Mouse (Mus musculus): ENCODE results near the gene Hccs. TPM values are rescaled to one million over a fixed set of nuclear protein-coding genes. Genes with fewer than 3 reads are reported as not detected.
"Not testable (repeated sequence)": the region's sequence is repeated elsewhere in the genome, so short reads cannot be mapped to it uniquely, and the experiment has no call there.

Gene Hccs
- polyA plus RNA-seq (2015; fragmentation: Nextera tagmentation; extraction: Ambion mirVana): 39.9 and 41.7 TPM in 2 replicates

- Histone ChIP-seq H3K9ac (replicated peaks) (peak within 1 kb of the TSS; percentile 60), H3K27ac (replicated peaks) (peak within 1 kb of the TSS; percentile 85), H3K36me3 (peaks cover 5% of the 10 kb centered on the region; the same call in 1 of the 2 replicates), H3K4me2 (replicated peaks) (peak within 1 kb of the TSS; percentile 48), H3K27me3 (no peaks in the 10 kb centered on the region), H3K4me1 (peaks cover 12% of the 10 kb centered on the region), H3K9me3 (no peaks in the 10 kb centered on the region), H3K4me3 (peak within 1 kb of the TSS; percentile 54)
- ATAC-seq (replicated peaks): peak; percentile 100
- 27% methylated on average over 93 of the region's 97 CpGs for WGBS
Measured at GRCm38 (mm10) chrX:169319945-169320667, at the start of gene Hccs. TSS of gene Hccs (minus strand) at chrX:169320372.

DNA sequence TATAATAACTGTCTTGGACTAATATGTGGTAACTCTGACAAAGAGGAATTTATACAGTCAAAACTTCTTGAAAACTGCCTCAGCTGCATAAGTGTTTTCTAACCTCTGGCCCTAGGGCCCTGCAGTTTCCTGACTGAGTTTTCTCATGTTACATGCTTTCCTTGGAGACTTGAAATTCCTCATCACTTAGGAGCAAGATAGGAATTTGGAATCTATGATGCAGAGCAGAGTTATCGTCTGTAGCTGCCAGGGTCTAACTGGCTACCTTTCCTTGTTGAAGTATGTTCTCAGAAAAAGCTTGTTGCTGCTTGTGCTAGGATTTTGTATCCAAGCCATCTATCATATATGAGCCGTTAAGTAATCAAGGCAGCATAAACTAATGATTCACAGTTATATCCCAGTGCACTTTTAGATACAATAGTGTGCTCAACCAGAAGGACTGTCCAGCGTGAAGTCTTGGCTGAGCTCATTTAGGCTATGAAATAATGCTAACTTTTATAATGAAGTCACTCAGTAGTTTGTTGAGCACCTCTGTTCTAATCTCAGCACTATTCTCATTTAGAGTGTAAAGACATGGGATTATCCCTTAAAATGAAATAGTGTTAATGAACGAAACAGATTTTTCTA is 37.1 kb upstream of the Hccs start:
- no peak overlapping the region for H3K4me3 ChIP-seq
- no peaks in the 10 kb centered on the region for H3K9me3 ChIP-seq
- no peaks in the 10 kb centered on the region for H3K4me1 ChIP-seq
- no peak overlapping the region for H3K27ac ChIP-seq (replicated peaks)
- no peaks in the 10 kb centered on the region for H3K36me3 ChIP-seq
- H3K4me2 ChIP-seq (replicated peaks): no peak overlapping the region
- H3K9ac ChIP-seq (replicated peaks): no peak overlapping the region
- no peaks in the 10 kb centered on the region for H3K27me3 ChIP-seq
- 82% methylated on average over 4 of the region's 4 CpGs for WGBS
- no peak for ATAC-seq (replicated peaks)

DNA sequence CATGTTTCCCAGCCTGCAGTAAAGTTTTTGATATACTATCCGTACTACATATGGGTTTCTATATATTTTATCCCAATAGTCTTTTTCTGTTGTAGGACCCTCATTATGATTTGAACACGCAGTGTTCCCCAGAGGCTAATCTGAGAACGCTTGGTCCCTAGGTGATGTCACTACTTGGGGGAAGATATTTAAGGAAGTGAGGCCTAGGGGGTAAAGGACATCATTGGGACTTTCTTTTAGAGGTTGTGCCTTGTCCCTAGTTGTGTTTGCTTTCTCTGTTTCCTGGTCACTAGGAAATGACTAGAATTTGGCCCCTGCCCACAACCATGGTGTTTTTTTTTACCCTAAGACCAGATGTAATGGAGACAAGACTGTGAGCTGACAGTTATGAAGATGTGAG is 18.0 kb upstream of the Hccs start:
- no peaks in the 10 kb centered on the region for H3K4me1 ChIP-seq
- H3K9ac ChIP-seq (replicated peaks): no peak overlapping the region
- 82% methylated on average over 3 of the region's 3 CpGs for WGBS
- ATAC-seq (replicated peaks): no peak
- H3K36me3 ChIP-seq: no peaks in the 10 kb centered on the region
- no peaks in the 10 kb centered on the region for H3K27me3 ChIP-seq
- no peak overlapping the region for H3K27ac ChIP-seq (replicated peaks)
- no peak overlapping the region for H3K4me3 ChIP-seq
- no peak overlapping the region for H3K4me2 ChIP-seq (replicated peaks)
- no peaks in the 10 kb centered on the region for H3K9me3 ChIP-seq

DNA sequence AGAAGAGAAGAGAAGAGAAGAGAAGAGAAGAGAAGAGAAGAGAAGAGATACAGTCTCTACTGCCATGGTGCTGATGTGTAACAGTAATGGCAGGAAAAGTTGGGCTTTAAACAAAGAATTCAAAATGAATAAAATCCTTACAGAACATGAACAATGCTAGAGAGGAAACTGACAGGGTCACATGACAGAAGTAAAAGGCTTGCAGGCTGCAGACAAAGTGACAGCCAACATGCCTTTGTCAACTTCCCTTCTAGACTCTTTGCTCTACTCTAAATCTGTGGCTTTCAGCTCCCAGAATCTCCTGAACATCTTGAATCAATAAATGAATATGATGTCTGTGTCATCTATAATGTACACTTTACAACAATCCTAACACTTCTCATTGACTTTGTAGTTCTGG is 17.4 kb upstream of the Hccs start:
- H3K4me1 ChIP-seq: no peaks in the 10 kb centered on the region
- no peak for ATAC-seq (replicated peaks)
- no peaks in the 10 kb centered on the region for H3K9me3 ChIP-seq
- no peaks in the 10 kb centered on the region for H3K27me3 ChIP-seq
- no peak overlapping the region for H3K4me3 ChIP-seq
- no peak overlapping the region for H3K27ac ChIP-seq (replicated peaks)
- no peak overlapping the region for H3K9ac ChIP-seq (replicated peaks)
- no peaks in the 10 kb centered on the region for H3K36me3 ChIP-seq
- H3K4me2 ChIP-seq (replicated peaks): no peak overlapping the region

- no peak overlapping the region for H3K9ac ChIP-seq (replicated peaks)
- H3K36me3 ChIP-seq: no peaks in the 10 kb centered on the region
- H3K27ac ChIP-seq (replicated peaks): no peak overlapping the region
- WGBS: 29% methylated on average over 3 of the region's 3 CpGs
- no peak overlapping the region for H3K4me3 ChIP-seq
- H3K27me3 ChIP-seq: no peaks in the 10 kb centered on the region
- H3K9me3 ChIP-seq: no peaks in the 10 kb centered on the region
- no peak for ATAC-seq (replicated peaks)
- no peaks in the 10 kb centered on the region for H3K4me1 ChIP-seq
- no peak overlapping the region for H3K4me2 ChIP-seq (replicated peaks)
Measured at GRCm38 (mm10) chrX:169332264-169332663, 12.1 kb upstream of the Hccs start.

GRCm38 (mm10) chrX:169325929-169326595 is 5.9 kb upstream of the Hccs start:
- no peak for ATAC-seq (replicated peaks)
- H3K9me3 ChIP-seq: no peaks in the 10 kb centered on the region
- H3K27ac ChIP-seq (replicated peaks): no peak overlapping the region
- H3K9ac ChIP-seq (replicated peaks): no peak overlapping the region
- 88% methylated on average over 3 of the region's 3 CpGs for WGBS
- H3K27me3 ChIP-seq: no peaks in the 10 kb centered on the region
- no peak overlapping the region for H3K4me2 ChIP-seq (replicated peaks)
- H3K4me1 ChIP-seq: no peaks in the 10 kb centered on the region
- no peak overlapping the region for H3K4me3 ChIP-seq
- H3K36me3 ChIP-seq: no peaks in the 10 kb centered on the region

DNA sequence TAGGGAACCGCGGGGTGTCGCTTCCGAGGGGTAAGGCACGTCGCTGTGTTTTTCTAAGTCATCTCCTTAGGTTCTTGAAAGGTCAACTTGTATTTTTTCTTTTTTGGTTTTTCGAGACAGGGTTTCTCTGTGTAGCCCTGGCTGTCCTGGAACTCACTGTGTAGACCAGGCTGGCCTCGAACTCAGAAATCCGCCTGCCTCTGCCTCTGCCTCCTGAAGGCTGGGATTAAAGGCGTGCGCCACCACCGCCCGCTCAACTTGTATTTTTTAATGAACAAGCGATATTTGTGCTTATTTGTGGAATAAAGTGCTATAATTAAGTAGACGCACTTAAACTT is 465 bp upstream of the Hccs start:
- ATAC-seq (replicated peaks); H3K36me3 ChIP-seq; H3K27me3 ChIP-seq; H3K9me3 ChIP-seq: not testable (repeated sequence)
- H3K4me1 ChIP-seq: peaks cover 12% of the 10 kb centered on the region
- H3K9ac ChIP-seq (replicated peaks): peak overlapping the region; percentile 60
- H3K4me3 ChIP-seq: peak overlapping the region; percentile 54
- WGBS: 42% methylated on average over 15 of the region's 15 CpGs
- H3K4me2 ChIP-seq (replicated peaks): peak overlapping the region; percentile 36
- H3K27ac ChIP-seq (replicated peaks): peak overlapping the region; percentile 85

GRCm38 (mm10) chrX:169319066-169319760 is 959 bp downstream of the Hccs start:
- peaks cover 5% of the 10 kb centered on the region; the same call in 1 of the 2 replicates for H3K36me3 ChIP-seq
- 62% methylated on average over 12 of the region's 12 CpGs for WGBS
- H3K27me3 ChIP-seq: no peaks in the 10 kb centered on the region
- no peak overlapping the region for H3K27ac ChIP-seq (replicated peaks)
- peak overlapping the region; percentile 54 for H3K4me3 ChIP-seq
- H3K9me3 ChIP-seq: no peaks in the 10 kb centered on the region
- no peak for ATAC-seq (replicated peaks)
- peak overlapping the region; percentile 48 for H3K4me2 ChIP-seq (replicated peaks)
- peaks cover 12% of the 10 kb centered on the region for H3K4me1 ChIP-seq
- H3K9ac ChIP-seq (replicated peaks): peak overlapping the region; percentile 60

DNA sequence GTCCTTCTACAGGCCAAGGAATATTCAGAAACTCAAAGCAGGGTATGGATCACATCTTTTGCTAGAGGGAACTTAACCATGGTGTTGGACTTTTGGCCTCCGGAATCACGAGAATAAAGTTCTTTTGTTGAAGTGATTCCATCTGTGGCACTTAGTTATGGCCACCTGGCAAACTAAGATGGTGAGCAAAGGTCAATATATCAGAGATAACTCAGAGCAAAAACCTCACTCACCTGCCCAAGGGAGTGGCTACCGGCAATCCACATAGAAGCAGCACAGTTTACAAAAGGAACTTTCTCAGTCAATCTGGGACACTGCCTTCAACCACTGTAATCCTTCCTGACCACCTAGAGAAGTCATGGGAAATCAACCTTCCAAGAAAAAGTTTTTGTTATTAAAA is 11.6 kb downstream of the Hccs start:
- ATAC-seq (replicated peaks): no peak
- Histone ChIP-seq H3K9ac (replicated peaks) (no peak overlapping the region), H3K27ac (replicated peaks) (no peak overlapping the region), H3K4me2 (replicated peaks) (no peak overlapping the region), H3K4me3 (no peak overlapping the region), H3K27me3 (no peaks in the 10 kb centered on the region), H3K9me3 (no peaks in the 10 kb centered on the region), H3K36me3 (no peaks in the 10 kb centered on the region), H3K4me1 (no peaks in the 10 kb centered on the region)
- WGBS: 88% methylated on average over 3 of the region's 3 CpGs

DNA sequence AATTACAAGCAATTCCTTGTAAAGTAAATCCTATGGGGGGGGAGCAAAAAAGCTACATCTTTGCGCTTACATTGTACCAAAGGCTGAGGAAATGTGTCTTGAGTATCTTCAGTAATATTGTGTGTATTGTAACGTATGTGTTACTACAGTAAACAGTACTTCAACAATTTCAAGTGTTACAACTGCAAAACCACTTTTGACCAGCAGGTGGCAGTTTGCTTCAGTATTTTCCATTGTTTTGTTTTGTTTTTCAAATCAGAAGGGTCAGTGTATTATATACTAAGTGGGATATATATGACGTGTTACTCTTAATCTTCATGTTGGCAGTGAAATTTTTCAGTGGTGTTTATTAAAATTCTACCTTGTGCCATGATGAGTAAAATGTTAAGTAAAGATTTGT is 16.2 kb downstream of the Hccs start:
- H3K9ac ChIP-seq (replicated peaks): no peak overlapping the region
- WGBS: 43% methylated on average over 3 of the region's 3 CpGs
- H3K9me3 ChIP-seq: no peaks in the 10 kb centered on the region
- no peak overlapping the region for H3K4me2 ChIP-seq (replicated peaks)
- no peak overlapping the region for H3K4me3 ChIP-seq
- H3K4me1 ChIP-seq: no peaks in the 10 kb centered on the region
- no peaks in the 10 kb centered on the region for H3K36me3 ChIP-seq
- H3K27ac ChIP-seq (replicated peaks): no peak overlapping the region
- no peaks in the 10 kb centered on the region for H3K27me3 ChIP-seq
- no peak for ATAC-seq (replicated peaks)

DNA sequence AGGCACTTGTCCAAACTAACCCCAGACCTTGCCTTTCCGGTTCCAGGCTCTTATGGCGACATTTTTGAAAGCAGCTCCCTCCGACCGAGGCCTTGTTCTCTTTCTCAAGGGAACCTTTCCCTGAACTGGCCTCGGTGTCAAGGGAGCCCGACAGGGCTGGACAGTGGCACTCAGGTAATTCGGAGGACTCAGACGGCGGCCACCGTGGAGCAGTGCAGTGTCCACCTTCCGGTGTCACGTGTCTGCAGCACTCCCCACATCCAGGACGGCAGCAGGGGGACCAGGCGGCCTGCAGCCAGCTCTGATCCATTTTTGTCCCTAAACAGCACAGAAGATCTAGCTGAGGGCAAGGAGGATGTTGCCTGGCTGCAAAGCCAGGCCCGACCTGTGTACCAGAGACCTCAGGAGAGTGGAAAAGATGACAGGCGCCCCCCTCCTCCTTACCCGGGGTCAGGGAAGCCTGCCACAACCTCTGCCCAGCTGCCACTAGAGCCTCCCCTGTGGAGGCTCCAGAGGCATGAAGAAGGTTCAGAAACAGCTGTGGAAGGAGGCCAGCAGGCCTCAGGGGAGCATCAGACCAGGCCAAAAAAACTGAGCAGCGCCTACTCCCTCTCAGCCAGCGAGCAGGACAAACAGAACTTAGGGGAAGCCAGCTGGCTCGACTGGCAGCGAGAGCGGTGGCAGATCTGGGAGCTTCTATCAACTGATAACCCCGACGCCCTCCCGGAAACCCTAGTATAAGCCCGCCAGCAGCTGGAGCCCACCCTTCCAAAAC is 17.7 kb downstream of the Hccs start:
- Histone ChIP-seq H3K4me2 (replicated peaks) (no peak overlapping the region), H3K36me3 (no peaks in the 10 kb centered on the region), H3K9ac (replicated peaks) (no peak overlapping the region), H3K4me3 (no peak overlapping the region), H3K27ac (replicated peaks) (no peak overlapping the region), H3K9me3 (no peaks in the 10 kb centered on the region), H3K27me3 (no peaks in the 10 kb centered on the region), H3K4me1 (no peaks in the 10 kb centered on the region)
- WGBS: 72% methylated on average over 26 of the region's 26 CpGs
- no peak for ATAC-seq (replicated peaks)

All from forebrain, embryonic 15.5 days (tissue).